Mouse (Mus musculus) liver, adult 2 months (tissue): Measurements from ENCODE around the gene Ccdc127. TPM values are rescaled to one million over a fixed set of nuclear protein-coding genes. Genes with fewer than 3 reads are reported as not detected.

ENCODE experiments used
- DNase-seq: peaks from one replicate; pipeline ENCODE4 v3.0.0-alpha.2; 2011; ENCODE audit warnings: low read depth, low spot score; ENCODE audit errors: extremely low read depth
- H3K27ac ChIP-seq: fragments of 200-500 bp; replicated peaks from 2 replicates; pipeline ENCODE4 v1.5.1; 2012; ENCODE audit warnings: low read depth, mild to moderate bottlenecking, control low read depth, inconsistent platforms, low read length; ENCODE audit not compliant: insufficient read depth
- H3K27me3 ChIP-seq: fragments of 200-500 bp; 2 replicates; pipeline ENCODE4 v1.6.1; 2012; ENCODE audit warnings: mild to moderate bottlenecking, moderate library complexity, low read length, inconsistent platforms; ENCODE audit not compliant: control insufficient read depth, insufficient read depth
- H3K36me3 ChIP-seq: fragments of 200-500 bp; 2 replicates; pipeline ENCODE4 v1.6.1; 2012; ENCODE audit warnings: low read length, inconsistent platforms; ENCODE audit not compliant: control insufficient read depth, insufficient read depth
- H3K4me1 ChIP-seq: fragments of 200-500 bp; 2 replicates; pipeline ENCODE4 v1.6.1; 2011; ENCODE audit warnings: low read length; ENCODE audit not compliant: control insufficient read depth, insufficient read depth
- H3K4me3 ChIP-seq: fragments of 200-500 bp; 2 replicates; pipeline ENCODE4 v1.5.1; 2011; ENCODE audit warnings: low read depth, mild to moderate bottlenecking, control low read depth, low read length, moderate library complexity; ENCODE audit not compliant: insufficient read depth
- H3K79me2 ChIP-seq: fragments of 200-500 bp; 2 replicates; pipeline ENCODE4 v1.6.1; 2012; ENCODE audit warnings: inconsistent platforms, mild to moderate bottlenecking, low read length, moderate library complexity; ENCODE audit not compliant: control insufficient read depth, insufficient read depth
- H3K9ac ChIP-seq: fragments of 200-500 bp; 2 replicates; pipeline ENCODE4 v1.6.1; 2012; ENCODE audit warnings: low read depth, mild to moderate bottlenecking, control low read depth, inconsistent platforms, low read length
- CTCF ChIP-seq: fragments of 200-500 bp; IDR thresholded peaks from 2 replicates; pipeline ENCODE4 v1.5.1; 2011; ENCODE audit warnings: low read depth, low read length, control low read depth
- POLR2A ChIP-seq: fragments of 200-500 bp; IDR thresholded peaks from 2 replicates; pipeline ENCODE4 v1.6.1; 2011; ENCODE audit warnings: low read length, control low read depth; ENCODE audit not compliant: insufficient read depth; ENCODE audit errors: extremely low read depth
- WGBS: fragments of 180-500 bp; shearing (Covaris S2); methylation state at CpG from one replicate; pipeline ENCODE4 v1.1.7; 2018; 5-methylcytosine and 5-hydroxymethylcytosine counted together
- polyA plus RNA-seq: library from polyadenylated mRNA; depleted of rRNA; stranded (reverse); fragments of >200 nt; gene quantifications from 2 replicates; pipeline ENCODE4 v1.2.3, GENCODE M21; 2012; rRNA removed
- total RNA-seq: library from RNA; depleted of rRNA; stranded (reverse); fragments of >200 nt; gene quantifications from 2 replicates; pipeline ENCODE4 v1.2.3, GENCODE M21; 2014; rRNA removed

Gene Ccdc127
- total and polyA plus RNA-seq, 2 experiments: 2.6 to 5.3 TPM

DNA sequence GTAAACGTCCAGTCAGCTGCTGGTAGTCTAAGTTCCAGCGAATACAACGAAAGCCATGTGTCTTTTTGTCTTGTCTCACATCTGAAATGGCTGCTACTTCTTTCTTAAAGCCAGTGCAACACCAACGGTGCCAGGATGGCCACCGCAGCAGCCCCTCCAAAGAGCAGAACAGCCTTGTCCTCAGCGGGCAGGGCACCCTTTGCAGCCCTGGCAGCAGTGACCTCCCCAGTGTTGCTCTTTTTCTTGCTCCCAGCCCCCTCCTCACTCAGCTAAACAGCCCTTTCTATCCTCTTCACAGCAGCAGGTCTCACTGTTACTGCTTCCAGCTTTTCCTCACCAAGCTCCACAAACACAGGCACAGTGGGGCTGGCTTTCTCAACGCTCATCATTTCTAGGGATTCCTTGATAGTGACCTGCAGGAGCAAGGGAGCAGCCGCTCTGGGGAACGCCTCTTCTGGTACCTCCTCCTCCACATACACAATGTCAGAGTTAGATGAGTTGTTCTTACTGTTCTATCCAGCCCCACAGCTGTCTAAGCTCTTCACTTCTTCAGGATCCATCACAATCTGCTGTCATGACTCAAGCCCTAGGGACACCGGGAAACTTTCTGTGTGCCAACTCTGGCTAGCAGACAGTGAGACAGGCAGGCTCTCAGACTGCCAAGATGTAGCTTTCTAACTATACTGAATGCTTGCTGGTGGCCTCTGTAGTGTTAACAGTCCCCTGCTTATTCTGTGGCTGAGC is 31.6 kb downstream of the Ccdc127 start:
- H3K9ac ChIP-seq: no peak overlapping the region

DNA sequence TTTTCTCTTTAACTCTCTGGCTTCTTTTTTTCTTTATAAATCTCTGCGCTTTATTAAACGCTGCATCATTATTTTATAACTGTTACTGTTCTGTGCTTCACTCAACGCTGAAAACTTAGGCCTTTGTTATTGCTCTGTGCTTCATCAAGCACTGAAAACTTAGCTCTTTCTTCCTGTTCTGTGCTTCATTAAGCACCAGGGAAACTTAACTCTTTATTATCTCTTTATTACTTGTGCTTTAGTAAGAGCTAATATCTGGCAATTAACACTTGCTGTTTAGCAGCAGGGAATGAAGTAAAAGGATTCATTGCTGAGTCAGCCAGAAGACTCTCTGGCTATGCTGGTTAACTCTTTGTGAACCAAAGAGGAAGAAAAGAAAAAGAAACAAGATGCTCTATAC is 32.2 kb downstream of the Ccdc127 start:
- no peak for DNase-seq
- H3K4me1 ChIP-seq: no peaks in the 10 kb centered on the region
- no peak overlapping the region for H3K27ac ChIP-seq
- H3K27me3 ChIP-seq: no peaks in the 10 kb centered on the region
- TF ChIP-seq POLR2A (no peak), CTCF (no peak)
- H3K9ac ChIP-seq: no peak overlapping the region
- no peak overlapping the region for H3K4me3 ChIP-seq
- no peaks in the 10 kb centered on the region for H3K79me2 ChIP-seq
- WGBS: 83% methylated on average over 3 of the region's 3 CpGs
- H3K36me3 ChIP-seq: peaks cover 6% of the 10 kb centered on the region

More for the DNA sequence above, 31.6 kb downstream of the Ccdc127 start:
- H3K4me3 ChIP-seq: no peak overlapping the region
- no peaks in the 10 kb centered on the region for H3K4me1 ChIP-seq
- no peak for TF ChIP-seq POLR2A
- TF ChIP-seq CTCF: no peak
- no peak for DNase-seq
- WGBS: 82% methylated on average over 10 of the region's 10 CpGs
- H3K79me2 ChIP-seq: no peaks in the 10 kb centered on the region
- peaks cover 10% of the 10 kb centered on the region for H3K36me3 ChIP-seq
- H3K27ac ChIP-seq: no peak overlapping the region
- H3K27me3 ChIP-seq: no peaks in the 10 kb centered on the region

DNA sequence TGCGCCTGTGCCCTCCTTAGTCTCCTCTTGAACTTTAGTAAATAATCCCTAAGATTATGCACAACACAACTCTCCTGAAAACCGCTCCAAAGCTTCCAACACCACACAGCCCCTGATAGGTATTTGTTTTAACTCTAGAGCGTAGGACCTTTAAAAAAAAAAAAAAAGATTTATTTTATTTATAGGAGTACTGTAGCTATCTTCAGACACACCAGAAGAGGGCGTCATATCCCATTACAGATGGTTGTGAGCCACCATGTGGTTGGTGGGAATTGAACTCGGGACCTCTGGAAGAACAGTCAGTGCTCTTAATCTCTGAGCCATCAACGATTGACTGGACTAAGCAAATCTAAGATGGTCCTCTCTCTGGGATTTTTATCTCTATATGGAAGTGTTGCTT is 39.6 kb downstream of the Ccdc127 start:
- DNase-seq: no peak
- Histone ChIP-seq H3K9ac (no peak overlapping the region), H3K27ac (no peak overlapping the region), H3K4me1 (no peaks in the 10 kb centered on the region), H3K27me3 (no peaks in the 10 kb centered on the region), H3K4me3 (no peak overlapping the region), H3K79me2 (no peaks in the 10 kb centered on the region), H3K36me3 (no peaks in the 10 kb centered on the region)
- no peak for TF ChIP-seq CTCF
- TF ChIP-seq POLR2A: no peak
- WGBS: 64% methylated on average over 6 of the region's 6 CpGs

DNA sequence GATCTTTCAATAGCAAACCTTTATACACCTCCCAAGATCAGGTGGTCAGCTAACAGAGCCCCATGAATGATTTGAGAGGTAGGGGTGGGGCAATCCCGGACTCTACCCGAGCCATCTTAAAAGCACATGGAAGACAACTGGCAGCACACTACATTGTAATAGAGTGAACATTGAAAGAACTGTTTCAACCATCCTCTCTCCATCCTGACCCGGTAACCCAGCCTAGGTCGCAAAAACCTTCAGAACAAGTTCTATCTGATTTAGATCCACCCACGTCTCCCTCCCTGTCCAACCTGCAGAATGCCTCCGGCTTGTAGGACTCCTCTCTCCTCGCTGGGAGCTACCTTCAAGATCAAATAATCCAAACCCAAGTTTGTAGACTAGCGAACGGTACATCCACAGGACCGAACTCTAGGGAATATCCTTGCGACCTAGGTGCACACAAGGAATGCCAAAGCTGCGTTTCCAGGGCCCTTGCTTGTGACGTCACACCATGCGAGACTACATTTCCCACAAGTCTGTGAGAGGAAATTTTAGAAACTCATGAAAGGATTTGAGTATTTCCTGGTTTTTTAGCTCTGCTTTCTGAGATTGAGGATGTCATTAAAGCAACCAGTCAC is 40.4 kb downstream of the Ccdc127 start, which contains the start of gene Zfp72:
Gene Zfp72, minus strand, starts transcription at position 466 of the 620 bp plus-strand sequence.
- peak; percentile 87 for DNase-seq
- Histone ChIP-seq H3K27ac (no peak within 1 kb of the TSS), H3K4me3 (peak within 1 kb of the TSS; percentile 60), H3K36me3 (no peaks in the 10 kb centered on the region), H3K79me2 (no peaks in the 10 kb centered on the region), H3K4me1 (no peaks in the 10 kb centered on the region), H3K27me3 (no peaks in the 10 kb centered on the region), H3K9ac (peak within 1 kb of the TSS; percentile 52)
- 1% methylated on average over 14 of the region's 14 CpGs for WGBS
- TF ChIP-seq POLR2A (no peak), CTCF (no peak)

DNA sequence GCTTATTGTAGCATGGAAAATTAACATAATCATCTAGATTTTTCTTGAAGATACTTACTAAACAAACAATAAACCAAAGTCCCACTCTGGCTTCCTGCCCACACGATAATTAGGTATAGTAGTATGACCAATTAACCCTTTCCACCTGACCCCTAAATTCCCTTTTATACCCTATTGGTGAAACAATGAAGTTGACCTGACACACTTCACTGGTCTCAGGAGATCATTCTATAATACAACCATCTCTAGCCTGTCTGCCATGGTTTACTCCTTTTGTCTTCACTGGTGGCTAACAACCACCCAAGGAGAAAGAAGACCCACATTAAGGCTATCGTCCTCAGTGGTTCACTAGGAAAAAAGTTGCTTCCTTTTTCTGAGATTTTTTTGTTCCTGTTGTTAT is 41.0 kb downstream of the Ccdc127 start:
- Histone ChIP-seq H3K9ac (no peak overlapping the region), H3K4me3 (no peak overlapping the region), H3K36me3 (no peaks in the 10 kb centered on the region), H3K4me1 (no peaks in the 10 kb centered on the region), H3K79me2 (no peaks in the 10 kb centered on the region), H3K27ac (no peak overlapping the region), H3K27me3 (no peaks in the 10 kb centered on the region)
- no peak for DNase-seq
- TF ChIP-seq POLR2A: no peak
- no peak for TF ChIP-seq CTCF
- 68% methylated on average over 2 of the region's 2 CpGs for WGBS

DNA sequence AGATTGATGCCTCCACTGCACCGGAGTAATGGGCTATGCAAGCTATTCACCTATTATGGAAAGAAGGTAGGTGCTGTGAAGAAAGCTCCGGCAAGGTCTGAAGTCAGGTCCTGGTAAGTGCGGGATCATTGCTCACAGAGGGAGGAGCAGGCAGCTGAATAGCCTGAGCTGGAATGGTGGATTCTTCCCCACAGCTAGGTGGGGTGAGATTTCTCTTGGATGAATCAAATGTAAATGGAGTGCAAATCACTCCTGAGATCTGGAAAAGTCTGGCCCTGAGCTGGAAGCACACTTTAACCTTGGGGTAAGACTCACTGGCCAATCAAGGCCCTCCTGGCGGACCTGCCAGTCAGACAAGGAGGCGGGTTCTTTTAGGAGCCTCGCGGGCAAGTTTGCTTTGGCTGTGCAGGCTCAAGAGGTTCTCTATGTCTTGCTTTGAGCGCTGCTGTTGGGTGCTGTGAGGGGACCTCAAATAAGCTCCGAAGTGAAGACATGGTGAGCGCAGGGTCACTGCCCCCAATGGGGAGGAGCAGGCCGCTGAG is 49.3 kb downstream of the Ccdc127 start, which contains the start of gene Ftl1-ps1:
Gene Ftl1-ps1, plus strand, starts transcription at position 397 of the 542 bp plus-strand sequence.
- DNase-seq: peak; percentile 51
- H3K36me3 ChIP-seq: no peaks in the 10 kb centered on the region
- TF ChIP-seq CTCF (no peak), POLR2A (no peak)
- no peaks in the 10 kb centered on the region for H3K27me3 ChIP-seq
- H3K27ac ChIP-seq: no peak within 1 kb of the TSS
- no peak within 1 kb of the TSS for H3K9ac ChIP-seq
- 26% methylated on average over 11 of the region's 11 CpGs for WGBS
- no peaks in the 10 kb centered on the region for H3K79me2 ChIP-seq
- H3K4me3 ChIP-seq: no peak within 1 kb of the TSS
- no peaks in the 10 kb centered on the region for H3K4me1 ChIP-seq

Other genes with a start within 250 kb of the Ccdc127 start
- gene Slc9a3, start 228.9 kb upstream of the Ccdc127 start, total RNA-seq: 0.09 TPM in 1 of 2 replicates, not detected in the other
- 0.04 and 0.07 TPM in 2 replicates for gene Slc9a3, start 228.9 kb upstream of the Ccdc127 start, polyA plus RNA-seq
- 17.9 and 18.4 TPM in 2 replicates for gene Exoc3, start 141.6 kb upstream of the Ccdc127 start, total RNA-seq
- 21.6 and 24.0 TPM in 2 replicates for gene Exoc3, start 141.6 kb upstream of the Ccdc127 start, polyA plus RNA-seq
- 0.18 and 0.20 TPM in 2 replicates for gene Ahrr, start 58.0 kb upstream of the Ccdc127 start, total RNA-seq
- gene Ahrr, start 58.0 kb upstream of the Ccdc127 start, polyA plus RNA-seq: 0.07 TPM in 1 of 2 replicates, not detected in the other
- gene Pdcd6, start 32.7 kb upstream of the Ccdc127 start, total RNA-seq: 123 and 140 TPM in 2 replicates
- gene Pdcd6, start 32.7 kb upstream of the Ccdc127 start, polyA plus RNA-seq: 77.0 and 82.5 TPM in 2 replicates
- 293 and 295 TPM in 2 replicates for gene Sdha, start within 50 bp of the Ccdc127 start, total RNA-seq
- gene Sdha, start within 50 bp of the Ccdc127 start, polyA plus RNA-seq: 199 and 223 TPM in 2 replicates
- 0.18 and 0.54 TPM in 2 replicates for gene Lrrc14b, start 13.7 kb downstream of the Ccdc127 start, total RNA-seq
- gene Lrrc14b, start 13.7 kb downstream of the Ccdc127 start, polyA plus RNA-seq: 0.39 and 0.54 TPM in 2 replicates
- gene Zfp72, start 40.5 kb downstream of the Ccdc127 start, total RNA-seq: 1.7 and 2.8 TPM in 2 replicates
- 0.10 and 0.21 TPM in 2 replicates for gene Zfp72, start 40.5 kb downstream of the Ccdc127 start, polyA plus RNA-seq
- 77.4 and 102 TPM in 2 replicates for gene Ftl1-ps1, start 49.4 kb downstream of the Ccdc127 start, total RNA-seq
- 106 and 150 TPM in 2 replicates for gene Ftl1-ps1, start 49.4 kb downstream of the Ccdc127 start, polyA plus RNA-seq
- 11.8 and 19.3 TPM in 2 replicates for gene Zfp825, start 143.7 kb downstream of the Ccdc127 start, total RNA-seq
- 2.2 and 2.8 TPM in 2 replicates for gene Zfp825, start 143.7 kb downstream of the Ccdc127 start, polyA plus RNA-seq